Mouse (Mus musculus) erythroblast, embryonic 14.5 days (primary cell): ENCODE results near the gene Tpd52l2. TPM values are rescaled to one million over a fixed set of nuclear protein-coding genes. Genes with fewer than 3 reads are reported as not detected.

ENCODE experiments used
- H3K27me3 ChIP-seq: 2 replicates; pipeline ENCODE4 v1.6.1; 2012; ENCODE audit warnings: inconsistent platforms; ENCODE audit not compliant: control insufficient read depth
- H3K36me3 ChIP-seq: 2 replicates; pipeline ENCODE4 v1.6.1; 2012; ENCODE audit warnings: mild to moderate bottlenecking, inconsistent platforms; ENCODE audit not compliant: control insufficient read depth
- H3K4me1 ChIP-seq: 2 replicates; pipeline ENCODE4 v1.6.1; 2012; ENCODE audit warnings: inconsistent platforms; ENCODE audit not compliant: control insufficient read depth
- H3K4me3 ChIP-seq: replicated peaks from 2 replicates; pipeline ENCODE3; 2012; ENCODE audit warnings: moderate library complexity, mild to moderate bottlenecking, inconsistent platforms
- H3K9me3 ChIP-seq: 2 replicates; pipeline ENCODE4 v1.6.1; 2012; ENCODE audit warnings: low read length, inconsistent platforms, mixed read lengths; ENCODE audit not compliant: control insufficient read depth
- GATA1 ChIP-seq: IDR thresholded peaks from 2 replicates; pipeline ENCODE4 v1.6.1; 2012; ENCODE audit warnings: low read length, inconsistent platforms, mixed read lengths
- TAL1 ChIP-seq: IDR thresholded peaks from 3 replicates; pipeline ENCODE4 v1.6.1; 2012; ENCODE audit warnings: low read length, inconsistent platforms, mixed read lengths
- polyA plus RNA-seq: library from polyadenylated mRNA; stranded (reverse); fragments of >175 nt; gene quantifications from 2 replicates; pipeline ENCODE4 v1.2.3, GENCODE M21; 2012

Gene Tpd52l2
- polyA plus RNA-seq, 1 experiment: 5.4 TPM

DNA sequence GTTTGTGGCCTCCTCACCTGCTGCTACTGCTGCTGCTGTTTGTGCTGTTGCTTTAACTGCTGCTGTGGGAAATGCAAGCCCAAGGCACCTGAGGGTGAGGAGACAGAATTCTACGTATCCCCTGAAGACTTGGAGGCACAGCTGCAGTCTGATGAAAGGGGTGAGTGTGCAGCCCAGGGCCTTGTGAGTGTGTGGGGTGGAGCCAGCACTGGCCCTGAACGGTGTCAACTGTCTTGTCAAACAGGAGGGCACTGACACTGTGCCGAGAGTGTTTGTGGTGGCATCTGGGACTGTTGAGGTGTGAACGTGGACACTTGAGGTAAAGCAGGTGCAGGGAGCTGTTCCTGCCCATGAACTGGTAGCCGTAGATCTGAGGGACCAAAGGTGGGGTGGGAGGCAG, 51.7 kb downstream of the Tpd52l2 start:
- peaks cover 85% of the 10 kb centered on the region for H3K36me3 ChIP-seq
- H3K4me1 ChIP-seq: peaks cover 49% of the 10 kb centered on the region
- H3K4me3 ChIP-seq: no peak overlapping the region
- TF ChIP-seq GATA1: no peak
- TF ChIP-seq TAL1: no peak
- H3K9me3 ChIP-seq: no peaks in the 10 kb centered on the region
- no peaks in the 10 kb centered on the region for H3K27me3 ChIP-seq

DNA sequence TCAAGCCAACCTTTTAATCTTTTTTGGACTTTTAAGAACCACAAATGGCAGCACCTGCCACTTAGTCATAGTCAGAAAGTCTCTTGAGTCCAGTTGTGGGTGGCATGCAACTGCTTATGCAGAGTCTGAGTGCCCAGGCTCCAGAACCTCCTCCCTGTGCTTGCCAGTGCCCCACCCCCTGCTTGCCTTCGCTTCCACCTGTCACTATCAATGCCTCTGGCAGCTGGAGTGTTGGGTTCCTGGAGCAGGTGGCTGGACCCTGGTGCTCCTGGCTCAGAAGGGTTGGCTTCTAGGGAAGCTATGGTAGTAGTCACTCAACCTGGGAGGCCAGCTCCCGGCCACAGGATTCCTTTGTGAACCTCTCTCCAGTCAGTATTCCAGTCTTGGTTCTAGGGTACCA, 53.3 kb downstream of the Tpd52l2 start:
- TF ChIP-seq GATA1 (no peak), TAL1 (no peak)
- H3K9me3 ChIP-seq: no peaks in the 10 kb centered on the region
- peaks cover 87% of the 10 kb centered on the region for H3K36me3 ChIP-seq
- peaks cover 42% of the 10 kb centered on the region for H3K4me1 ChIP-seq
- H3K4me3 ChIP-seq: no peak overlapping the region
- no peaks in the 10 kb centered on the region for H3K27me3 ChIP-seq

DNA sequence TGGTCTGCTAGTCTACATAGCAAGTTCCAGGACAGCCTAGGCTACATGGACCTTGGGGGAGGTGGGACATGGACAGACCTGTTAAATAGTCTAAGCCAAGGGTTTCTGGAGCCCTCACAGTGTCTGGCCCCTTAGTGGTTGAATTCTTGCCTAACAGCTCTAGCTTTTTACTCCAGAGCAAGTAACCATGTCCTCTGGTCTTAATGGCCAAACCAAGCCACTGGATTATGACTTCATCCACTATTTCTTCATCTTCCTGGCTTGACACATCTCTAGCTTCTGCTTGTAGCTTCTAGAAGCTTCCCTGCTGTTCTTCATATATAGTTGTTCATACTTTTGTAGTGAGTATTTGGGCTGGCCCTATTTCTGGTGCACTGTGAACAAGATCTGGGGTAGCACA, 56.8 kb downstream of the Tpd52l2 start:
- Histone ChIP-seq H3K4me1 (peaks cover 17% of the 10 kb centered on the region), H3K9me3 (no peaks in the 10 kb centered on the region), H3K4me3 (no peak overlapping the region), H3K27me3 (no peaks in the 10 kb centered on the region), H3K36me3 (peaks cover 57% of the 10 kb centered on the region)
- TF ChIP-seq TAL1: no peak

DNA sequence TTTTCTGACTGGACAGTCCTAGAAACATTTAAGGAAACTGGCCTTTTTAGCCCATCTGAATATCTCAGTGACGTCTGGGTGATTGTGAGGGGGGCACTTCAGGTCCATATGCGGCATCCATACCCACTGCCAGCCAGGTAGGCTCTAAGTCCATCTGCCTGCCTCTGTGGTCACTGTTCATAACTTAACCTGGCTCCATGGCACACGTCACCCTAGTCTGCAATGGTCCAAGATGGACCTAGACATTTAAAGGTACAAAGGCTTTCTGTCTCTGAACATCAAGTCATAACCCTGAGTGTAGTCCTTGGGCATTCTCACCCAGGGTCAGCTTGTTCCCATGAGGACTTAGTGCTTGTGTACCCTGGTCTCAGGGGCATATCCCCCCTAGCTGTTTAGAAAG, 70.4 kb downstream of the Tpd52l2 start:
- Histone ChIP-seq H3K4me1 (peaks cover 44% of the 10 kb centered on the region), H3K4me3 (no peak overlapping the region), H3K27me3 (no peaks in the 10 kb centered on the region), H3K9me3 (no peaks in the 10 kb centered on the region), H3K36me3 (peaks cover 26% of the 10 kb centered on the region)
- TF ChIP-seq GATA1 (no peak), TAL1 (no peak)

Other genes starting within 250 kb of the Tpd52l2 start
- gene Gmeb2, start 209.1 kb upstream of the Tpd52l2 start, polyA plus RNA-seq: 1.5 and 2.1 TPM in 2 replicates
- not detected in 2 replicates for gene Stmn3, start 182.6 kb upstream of the Tpd52l2 start, polyA plus RNA-seq
- gene Rtel1, start 177.4 kb upstream of the Tpd52l2 start, polyA plus RNA-seq: 0.91 and 1.8 TPM in 2 replicates
- 0.94 and 1.1 TPM in 2 replicates for gene Zgpat, start 132.2 kb upstream of the Tpd52l2 start, polyA plus RNA-seq
- 0.49 and 1.1 TPM in 2 replicates for gene Arfrp1, start 131.7 kb upstream of the Tpd52l2 start, polyA plus RNA-seq
- 3.9 and 4.1 TPM in 2 replicates for gene Lime1, start 117.1 kb upstream of the Tpd52l2 start, polyA plus RNA-seq
- gene Zbtb46, start 37.7 kb upstream of the Tpd52l2 start, polyA plus RNA-seq: 0.23 and 0.26 TPM in 2 replicates
- not detected in 2 replicates for gene Abhd16b, start 3.9 kb upstream of the Tpd52l2 start, polyA plus RNA-seq
- gene Dnajc5, start 23.3 kb downstream of the Tpd52l2 start, polyA plus RNA-seq: 0.84 and 0.93 TPM in 2 replicates
- gene Uckl1, start 87.8 kb downstream of the Tpd52l2 start, polyA plus RNA-seq: 1.5 and 1.9 TPM in 2 replicates
- 1.4 and 1.5 TPM in 2 replicates for gene Prpf6, start 94.7 kb downstream of the Tpd52l2 start, polyA plus RNA-seq
- 0.22 and 0.24 TPM in 2 replicates for gene Zfp512b, start 95.7 kb downstream of the Tpd52l2 start, polyA plus RNA-seq
- gene Samd10, start 102.1 kb downstream of the Tpd52l2 start, polyA plus RNA-seq: 0.08 TPM in 1 of 2 replicates, not detected in the other
- not detected in 2 replicates for gene Gm29797, start 159.9 kb downstream of the Tpd52l2 start, polyA plus RNA-seq
- 0.15 and 0.19 TPM in 2 replicates for gene Sox18, start 174.5 kb downstream of the Tpd52l2 start, polyA plus RNA-seq
- 0.02 TPM in 1 of 2 replicates, not detected in the other for gene Tcea2, start 183.2 kb downstream of the Tpd52l2 start, polyA plus RNA-seq
- gene Rgs19, start 196.8 kb downstream of the Tpd52l2 start, polyA plus RNA-seq: 0.16 and 0.69 TPM in 2 replicates
- not detected in 2 replicates for gene Lkaaear1, start 201.3 kb downstream of the Tpd52l2 start, polyA plus RNA-seq
- not detected in 2 replicates for gene Oprl1, start 217.9 kb downstream of the Tpd52l2 start, polyA plus RNA-seq